Mouse (Mus musculus) kidney, embryonic 14.5 days (tissue): Measurements from ENCODE around the gene Clcnka. TPM values are rescaled to one million over a fixed set of nuclear protein-coding genes. Genes with fewer than 3 reads are reported as not detected.

Experiments used
- ATAC-seq: fragments of 200-750 bp; cut with Nextera tagmentation; 2 replicates; pipeline ENCODE4 v1.8.0; 2017; ENCODE audit warnings: moderate number of reproducible peaks, mild to moderate bottlenecking, moderate TSS enrichment, moderate library complexity; ENCODE audit not compliant: low FRiP score, low TSS enrichment
- H3K27ac ChIP-seq: fragments of 300-500 bp; sonication (generic); 2 replicates; pipeline ENCODE4 v1.5.1; 2014; ENCODE audit warnings: low read depth, mild to moderate bottlenecking, low read length, moderate library complexity, mixed read lengths
- H3K27me3 ChIP-seq: fragments of 300-500 bp; sonication (generic); 2 replicates; pipeline ENCODE4 v1.6.1; 2014; ENCODE audit warnings: mild to moderate bottlenecking, low read length; ENCODE audit not compliant: control insufficient read depth, insufficient read depth
- H3K36me3 ChIP-seq: fragments of 300-500 bp; sonication (generic); 2 replicates; pipeline ENCODE4 v1.6.1; 2014; ENCODE audit warnings: low read length, mixed read lengths; ENCODE audit not compliant: control insufficient read depth, insufficient read depth
- H3K4me1 ChIP-seq: fragments of 300-500 bp; sonication (generic); 2 replicates; pipeline ENCODE4 v1.6.1; 2014; ENCODE audit warnings: low read length, mixed read lengths; ENCODE audit not compliant: control insufficient read depth, insufficient read depth
- H3K4me2 ChIP-seq: fragments of 300-500 bp; sonication (generic); replicated peaks from 2 replicates; pipeline ENCODE4 v1.6.1; 2014; ENCODE audit warnings: low read depth, mild to moderate bottlenecking, low read length
- H3K4me3 ChIP-seq: fragments of 300-500 bp; sonication (generic); 2 replicates; pipeline ENCODE4 v1.5.1; 2014; ENCODE audit warnings: mild to moderate bottlenecking, low read length
- H3K9ac ChIP-seq: fragments of 300-500 bp; sonication (generic); 2 replicates; pipeline ENCODE4 v1.6.1; 2014; ENCODE audit warnings: low read depth, mild to moderate bottlenecking, low read length, moderate library complexity
- H3K9me3 ChIP-seq: fragments of 300-500 bp; sonication (generic); 2 replicates; pipeline ENCODE4 v1.6.1; 2016; ENCODE audit warnings: low read length; ENCODE audit not compliant: control insufficient read depth
- WGBS: fragments of 180-500 bp; shearing (Covaris S2); extraction: QIAGEN DNeasy Blood & Tissue Kit; methylation state at CpG from one replicate; pipeline ENCODE4 v1.1.7; 2014; 5-methylcytosine and 5-hydroxymethylcytosine counted together
- polyA plus RNA-seq: library from polyadenylated mRNA; unstranded; fragments of >200 nt; fragmentation: Nextera tagmentation; extraction: Ambion mirVana; gene quantifications from 2 replicates; pipeline ENCODE4 v1.2.1, GENCODE M21; 2014

Clcnka gene
- polyA plus RNA-seq, 1 experiment from 2014 or later, result 3.9 TPM

DNA sequence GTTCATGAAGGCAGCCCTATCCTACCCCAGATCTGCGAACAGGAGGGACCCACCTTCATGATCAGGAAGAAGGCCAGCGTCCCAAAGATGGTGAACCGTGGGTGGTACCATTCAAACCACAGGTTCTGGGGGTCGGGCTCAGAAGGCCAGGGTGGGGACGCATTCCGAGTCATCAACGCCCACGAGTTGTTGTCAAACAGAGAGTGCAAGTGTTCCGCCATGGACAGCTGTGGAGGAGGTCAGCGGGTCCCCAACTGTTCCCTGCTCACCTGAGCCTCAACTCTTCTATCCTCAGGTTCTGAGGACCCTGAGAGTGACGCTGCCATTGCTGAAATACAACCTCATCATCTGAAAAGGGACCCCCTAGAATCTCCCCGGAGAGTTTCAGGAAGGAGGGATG, 7.2 kb downstream of the Clcnka start:
- Histone ChIP-seq H3K4me2 (no peak overlapping the region), H3K4me1 (no peaks in the 10 kb centered on the region), H3K36me3 (no peaks in the 10 kb centered on the region), H3K4me3 (no peak overlapping the region), H3K27ac (no peak overlapping the region), H3K9ac (no peak overlapping the region), H3K9me3 (no peaks in the 10 kb centered on the region), H3K27me3 (no peaks in the 10 kb centered on the region)
- ATAC-seq, result no peak
- WGBS, result 85% methylated on average over 12 of the region's 12 CpGs

DNA sequence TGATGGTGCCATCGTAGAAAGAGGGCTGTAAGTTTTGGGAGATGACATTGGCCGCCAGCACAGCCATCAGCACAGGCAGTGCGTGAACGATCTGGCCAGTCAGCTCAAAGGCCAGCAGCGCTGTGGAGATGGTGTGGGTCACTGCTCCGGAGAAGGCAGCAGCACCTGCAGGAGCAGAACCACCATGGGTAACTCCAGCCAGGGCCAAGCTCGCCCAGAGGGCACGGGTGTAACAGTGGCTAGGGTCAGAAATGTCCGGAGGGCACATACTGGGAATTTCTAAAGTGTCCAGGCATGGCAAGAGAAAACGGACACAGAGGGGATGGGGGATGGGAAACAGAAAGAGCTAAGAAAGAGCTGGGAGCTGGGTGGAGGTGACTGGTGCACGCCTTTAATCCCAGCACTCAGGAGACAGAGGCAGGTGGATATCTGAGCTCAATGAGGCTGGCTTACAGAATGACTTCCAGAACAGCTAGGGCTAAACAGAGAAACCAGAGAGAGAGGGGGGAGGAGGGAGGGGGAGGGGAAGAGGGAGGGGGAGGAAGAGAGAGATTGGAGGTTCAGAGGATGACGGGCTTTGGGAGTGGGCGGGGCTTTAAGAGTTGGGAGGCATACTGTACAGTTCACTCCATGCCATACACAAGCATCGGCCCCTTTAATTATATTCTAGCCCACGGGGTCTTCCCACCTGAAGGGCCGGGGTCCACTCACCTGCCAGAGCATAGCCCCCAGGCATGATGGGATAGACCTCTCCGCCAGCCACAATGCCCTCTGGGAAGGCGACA, 9.0 kb downstream of the Clcnka start:
- Histone ChIP-seq H3K9ac (no peak overlapping the region), H3K4me2 (no peak overlapping the region), H3K27me3 (peaks cover 5% of the 10 kb centered on the region), H3K27ac (no peak overlapping the region), H3K36me3 (no peaks in the 10 kb centered on the region), H3K4me3 (no peak overlapping the region), H3K9me3 (no peaks in the 10 kb centered on the region), H3K4me1 (no peaks in the 10 kb centered on the region)
- WGBS, result 70% methylated on average over 18 of the region's 18 CpGs
- ATAC-seq, result no peak

DNA sequence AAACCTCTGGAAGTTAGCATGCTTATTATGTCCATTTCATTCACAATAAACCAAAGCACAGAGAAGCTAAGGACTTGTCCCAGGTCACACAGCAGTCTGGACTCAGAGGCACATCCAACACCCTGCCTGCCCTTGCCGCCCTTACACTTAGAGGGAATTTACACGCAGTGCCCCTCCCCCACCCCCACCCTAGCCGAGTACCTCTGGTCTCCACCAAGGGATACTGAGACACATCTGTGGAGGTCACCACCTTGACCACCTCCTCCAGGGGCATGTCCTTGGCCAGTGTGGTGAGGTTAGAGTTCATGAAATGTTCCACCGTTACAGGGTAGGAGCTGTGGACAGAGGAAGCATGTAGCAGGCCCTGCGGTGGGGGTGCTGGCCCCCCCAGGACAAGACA, 10.6 kb downstream of the Clcnka start:
- Histone ChIP-seq H3K36me3 (no peaks in the 10 kb centered on the region), H3K27ac (no peak overlapping the region), H3K4me1 (0 out of 2 replicates have a peak, but pooled peaks cover under 1% of the 10 kb centered on the region), H3K4me3 (no peak overlapping the region), H3K27me3 (peaks cover 22% of the 10 kb centered on the region), H3K9ac (no peak overlapping the region), H3K4me2 (no peak overlapping the region), H3K9me3 (no peaks in the 10 kb centered on the region)
- 0 out of 2 replicates have a peak, but pooled peaks have one; percentile 11 for ATAC-seq
- WGBS, result 64% methylated on average over 5 of the region's 5 CpGs

DNA sequence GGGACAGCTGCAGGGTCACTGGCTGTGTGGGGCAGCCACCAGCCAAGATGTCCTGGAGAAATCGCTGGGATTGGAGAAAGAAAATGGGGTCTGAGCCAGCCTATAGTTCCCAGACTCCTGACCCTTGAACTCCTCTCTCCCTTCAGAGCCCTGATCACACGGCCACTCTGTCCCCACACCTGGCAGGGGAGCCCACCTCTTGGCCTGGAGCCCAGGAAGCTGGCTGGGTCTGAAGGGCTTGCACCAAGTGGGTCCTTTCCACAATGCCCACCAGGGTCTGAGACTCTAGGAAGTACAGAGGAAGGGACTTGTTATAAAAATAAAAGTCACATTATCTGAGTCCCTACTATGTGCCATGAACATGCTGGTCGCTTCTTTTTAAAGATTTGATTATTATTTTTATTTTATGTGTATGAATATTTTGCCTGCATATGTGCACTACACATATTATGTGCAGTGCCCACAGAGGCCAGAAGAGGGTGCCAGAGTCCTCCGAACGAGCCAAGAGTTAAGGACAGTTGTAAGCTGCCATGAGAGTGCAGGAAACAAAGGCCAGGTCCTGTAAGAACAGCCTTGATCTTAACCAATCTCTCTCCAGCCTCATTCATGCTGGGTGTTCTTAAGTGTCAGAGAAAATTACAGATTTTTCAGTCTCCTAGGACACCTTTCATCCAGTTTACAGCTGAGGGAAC, 11.3 kb downstream of the Clcnka start:
- Histone ChIP-seq H3K4me1 (peaks cover 7% of the 10 kb centered on the region; the same call in 1 of the 2 replicates), H3K4me3 (no peak overlapping the region), H3K27me3 (peaks cover 28% of the 10 kb centered on the region), H3K27ac (no peak overlapping the region), H3K9ac (no peak overlapping the region), H3K4me2 (no peak overlapping the region), H3K9me3 (no peaks in the 10 kb centered on the region), H3K36me3 (no peaks in the 10 kb centered on the region)
- no peak for ATAC-seq
- WGBS, result 19% methylated on average over 5 of the region's 5 CpGs

DNA sequence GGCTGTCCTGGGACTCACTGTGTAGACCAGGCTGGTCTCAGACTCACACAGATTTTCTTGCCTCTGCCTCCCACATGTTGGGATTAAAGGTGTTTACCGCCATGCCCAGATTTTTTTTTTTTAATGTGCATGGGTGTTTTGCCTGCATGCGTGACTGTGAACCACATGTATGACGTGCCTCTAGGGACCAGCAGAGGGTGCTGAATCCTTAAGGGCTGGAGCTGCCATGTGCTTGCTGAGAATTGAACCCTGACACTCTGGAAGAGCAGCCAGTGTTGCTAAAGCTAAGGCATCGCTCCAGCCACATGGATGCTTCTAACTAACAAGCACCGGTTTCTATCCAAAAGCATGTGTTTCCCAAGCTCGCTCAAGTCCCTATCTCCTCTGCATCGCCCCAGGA, 12.4 kb downstream of the Clcnka start:
- no peak overlapping the region for H3K4me3 ChIP-seq
- H3K36me3 ChIP-seq, result no peaks in the 10 kb centered on the region
- ATAC-seq, result no peak
- H3K4me2 ChIP-seq, result no peak overlapping the region
- H3K27me3 ChIP-seq, result peaks cover 28% of the 10 kb centered on the region
- H3K27ac ChIP-seq, result no peak overlapping the region
- 79% methylated on average over 7 of the region's 7 CpGs for WGBS
- H3K9ac ChIP-seq, result no peak overlapping the region
- H3K9me3 ChIP-seq, result no peaks in the 10 kb centered on the region
- peaks cover 8% of the 10 kb centered on the region; the same call in 1 of the 2 replicates for H3K4me1 ChIP-seq

DNA sequence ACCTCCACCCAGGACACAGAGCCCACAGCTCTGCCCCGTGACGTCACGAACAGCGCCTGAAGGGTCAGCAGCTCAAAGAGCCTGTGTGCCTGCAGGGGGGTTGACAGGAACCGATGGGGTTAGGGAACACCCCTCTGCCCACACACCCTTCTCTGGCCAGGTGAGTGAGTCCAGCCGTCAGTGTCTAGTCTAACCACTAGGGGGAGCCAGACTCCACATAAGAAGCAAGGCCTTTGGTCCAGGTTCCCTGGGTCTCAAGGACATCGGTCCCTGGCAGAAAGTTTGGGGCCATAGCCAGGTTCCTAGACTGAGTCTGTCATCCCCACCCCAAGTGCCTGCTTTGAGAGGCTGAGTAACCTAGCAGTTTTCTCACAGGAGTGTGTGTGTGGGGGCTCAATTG, 13.2 kb downstream of the Clcnka start:
- ATAC-seq, result peak; percentile 25
- Histone ChIP-seq H3K4me1 (peaks cover 8% of the 10 kb centered on the region; the same call in 1 of the 2 replicates), H3K9ac (no peak overlapping the region), H3K9me3 (no peaks in the 10 kb centered on the region), H3K4me3 (no peak overlapping the region), H3K4me2 (no peak overlapping the region), H3K36me3 (no peaks in the 10 kb centered on the region), H3K27me3 (peaks cover 32% of the 10 kb centered on the region), H3K27ac (no peak overlapping the region)
- WGBS, result 0% methylated on average over 7 of the region's 7 CpGs

DNA sequence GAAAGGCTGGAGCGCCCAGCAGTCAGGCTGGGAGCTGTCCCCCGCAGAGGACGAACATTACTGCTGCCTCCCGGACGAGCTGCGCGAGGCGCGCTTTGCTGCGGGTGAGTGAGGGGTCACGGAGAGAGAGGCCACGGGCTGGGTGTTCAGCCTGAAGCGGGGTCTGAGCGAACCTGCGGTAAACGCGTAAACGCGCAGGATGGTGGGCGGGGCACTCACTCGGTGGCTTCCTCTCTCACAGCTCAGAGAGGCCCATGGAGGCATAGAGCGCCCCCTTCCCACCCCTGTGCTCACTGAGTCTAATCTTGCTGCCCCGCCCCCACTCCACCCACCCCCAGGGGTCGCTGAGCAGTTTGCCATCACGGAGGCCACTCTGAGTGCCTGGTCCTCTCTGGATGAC, 16.1 kb downstream of the Clcnka start:
- H3K4me3 ChIP-seq, result peak overlapping the region; percentile 27
- H3K4me2 ChIP-seq, result peak overlapping the region; percentile 63
- H3K27ac ChIP-seq, result no peak overlapping the region
- peaks cover 35% of the 10 kb centered on the region for H3K27me3 ChIP-seq
- peak; percentile 29 for ATAC-seq
- H3K9me3 ChIP-seq, result no peaks in the 10 kb centered on the region
- H3K36me3 ChIP-seq, result no peaks in the 10 kb centered on the region
- H3K9ac ChIP-seq, result peak overlapping the region; percentile 38; the same call in 1 of the 2 replicates
- 0% methylated on average over 25 of the region's 25 CpGs for WGBS
- peaks cover 8% of the 10 kb centered on the region; the same call in 1 of the 2 replicates for H3K4me1 ChIP-seq

DNA sequence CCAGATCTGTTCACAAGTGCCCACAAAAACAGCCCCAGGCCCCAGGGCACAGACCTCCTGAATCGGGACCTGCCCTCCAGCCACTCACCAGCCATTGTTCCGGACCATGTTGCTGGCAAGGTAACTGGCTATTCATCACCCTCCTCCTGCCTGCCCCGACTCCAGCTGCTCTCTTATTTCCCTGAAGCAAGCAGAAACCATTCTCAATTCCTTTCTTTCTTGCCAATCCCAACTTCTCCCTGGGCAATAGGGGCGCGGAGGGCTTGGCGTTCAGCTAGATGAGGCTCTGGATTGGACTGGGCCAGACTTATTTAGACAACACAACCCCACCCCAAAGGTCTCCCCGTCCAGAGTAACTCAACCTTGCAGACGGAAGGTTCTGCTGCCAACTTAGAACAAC, 18.9 kb downstream of the Clcnka start:
- peaks cover 8% of the 10 kb centered on the region; the same call in 1 of the 2 replicates for H3K4me1 ChIP-seq
- peaks cover 31% of the 10 kb centered on the region for H3K27me3 ChIP-seq
- no peaks in the 10 kb centered on the region for H3K9me3 ChIP-seq
- H3K36me3 ChIP-seq, result no peaks in the 10 kb centered on the region
- H3K4me2 ChIP-seq, result no peak overlapping the region
- WGBS, result 66% methylated on average over 8 of the region's 8 CpGs
- no peak overlapping the region for H3K9ac ChIP-seq
- no peak for ATAC-seq
- H3K4me3 ChIP-seq, result no peak overlapping the region
- H3K27ac ChIP-seq, result no peak overlapping the region

DNA sequence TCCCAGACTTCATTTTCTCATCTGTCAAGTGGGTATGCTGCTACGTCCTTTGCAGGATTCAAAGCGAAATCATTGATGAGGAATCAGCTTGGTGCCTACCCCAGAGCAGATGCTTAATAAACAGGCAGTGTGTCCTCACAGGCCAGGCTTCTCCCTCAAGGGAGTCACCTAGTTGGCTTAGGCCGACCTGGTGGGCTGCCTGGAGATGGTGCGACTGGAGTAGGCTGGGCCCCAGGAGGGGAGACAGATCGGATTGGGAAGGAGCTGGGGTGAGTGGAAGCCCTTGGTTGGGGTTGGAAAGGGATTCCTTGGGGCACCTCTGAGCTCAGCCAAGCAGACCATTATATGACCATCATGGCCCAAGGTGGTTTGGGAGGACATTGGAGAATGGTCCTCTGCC, 26.1 kb downstream of the Clcnka start:
- H3K9me3 ChIP-seq, result no peaks in the 10 kb centered on the region
- H3K27ac ChIP-seq, result no peak overlapping the region
- H3K4me2 ChIP-seq, result no peak overlapping the region
- no peak overlapping the region for H3K9ac ChIP-seq
- WGBS, result 94% methylated on average over 5 of the region's 5 CpGs
- no peaks in the 10 kb centered on the region for H3K36me3 ChIP-seq
- peaks cover 10% of the 10 kb centered on the region for H3K27me3 ChIP-seq
- no peaks in the 10 kb centered on the region for H3K4me1 ChIP-seq
- no peak for ATAC-seq
- no peak overlapping the region for H3K4me3 ChIP-seq
